1 mouse cellular context compared by ENCODE assay signal in genomic region chr13:64254185-64254584, GRCm38 (mm10). TPM values are rescaled to one million over a fixed set of nuclear protein-coding genes. Genes with fewer than 3 reads are reported as not detected.
"Had no signal": no experiment of that assay in that cellular context is flagged by ENCODE, and none has a peak within 500 bp of the region (broad histone marks: within the 10 kb centered on the region; RNA-seq: fewer than 3 reads in every experiment).

No protein-coding gene starts in this region.

RNA-seq across cellular contexts. Expression of gene Cdc14b, which starts 20.9 kb away (rescaled TPM):
- polyA plus RNA-seq: erythroblast, embryonic 14.5 days had no signal
